Mouse (Mus musculus): ENCODE measurements around the gene Rps6ka3. TPM values are rescaled to one million over a fixed set of nuclear protein-coding genes. Genes with fewer than 3 reads are reported as not detected.

Rps6ka3 gene
- not detected in 2 replicates for polyA plus RNA-seq (2012; ENCODE audit: insufficient read depth, insufficient read length, low replicate concordance, missing spikeins)

GRCm38 (mm10) chrX:159210007-159210406 lies at the start of gene Rps6ka3:
Gene Rps6ka3, plus strand, starts transcription at chrX:159210307.
- no peak within 1 kb of the TSS for H3K4me3 ChIP-seq (ENCODE audit: insufficient read depth, low read depth, low read length)
- TF ChIP-seq POLR2A (IDR thresholded peaks at IDR 0.05; ENCODE audit: insufficient read depth, low read depth, low read length) = no peak
- no peak for TF ChIP-seq CTCF (IDR thresholded peaks at IDR 0.05; ENCODE audit: insufficient read depth, low read depth, low read length)
- no peaks in the 10 kb centered on the region for H3K4me1 ChIP-seq (ENCODE audit: control insufficient read depth, insufficient read depth, low read length)
- H3K27ac ChIP-seq (ENCODE audit: insufficient read depth, low read depth, low read length) = no peak within 1 kb of the TSS
- 94% methylated on average over 4 of the region's 4 CpGs for WGBS

GRCm38 (mm10) chrX:159169200-159169599 lies 40.9 kb upstream of the Rps6ka3 start:
- 93% methylated on average over 2 of the region's 2 CpGs for WGBS
- Histone ChIP-seq H3K4me1 (ENCODE audit: control insufficient read depth, insufficient read depth, low read length) (no peaks in the 10 kb centered on the region), H3K27ac (ENCODE audit: insufficient read depth, low read depth, low read length) (no peak overlapping the region), H3K4me3 (ENCODE audit: insufficient read depth, low read depth, low read length) (no peak overlapping the region)
- TF ChIP-seq POLR2A (IDR thresholded peaks at IDR 0.05; ENCODE audit: insufficient read depth, low read depth, low read length) (no peak), CTCF (IDR thresholded peaks at IDR 0.05; ENCODE audit: insufficient read depth, low read depth, low read length) (no peak)

- Histone ChIP-seq H3K4me1 (ENCODE audit: control insufficient read depth, insufficient read depth, low read length) (no peaks in the 10 kb centered on the region), H3K27ac (ENCODE audit: insufficient read depth, low read depth, low read length) (no peak overlapping the region), H3K4me3 (ENCODE audit: insufficient read depth, low read depth, low read length) (no peak overlapping the region)
- WGBS = 28% methylated on average over 2 of the region's 2 CpGs
- TF ChIP-seq CTCF (IDR thresholded peaks at IDR 0.05; ENCODE audit: insufficient read depth, low read depth, low read length) = no peak
- no peak for TF ChIP-seq POLR2A (IDR thresholded peaks at IDR 0.05; ENCODE audit: insufficient read depth, low read depth, low read length)
These were observed 38.5 kb upstream of the Rps6ka3 start for GRCm38 (mm10) chrX:159171579-159171978.

GRCm38 (mm10) chrX:159191581-159191980 lies 18.5 kb upstream of the Rps6ka3 start:
- Histone ChIP-seq H3K4me3 (ENCODE audit: insufficient read depth, low read depth, low read length) (no peak overlapping the region), H3K4me1 (ENCODE audit: control insufficient read depth, insufficient read depth, low read length) (no peaks in the 10 kb centered on the region), H3K27ac (ENCODE audit: insufficient read depth, low read depth, low read length) (no peak overlapping the region)
- 87% methylated on average over 4 of the region's 4 CpGs for WGBS
- TF ChIP-seq POLR2A (IDR thresholded peaks at IDR 0.05; ENCODE audit: insufficient read depth, low read depth, low read length) (no peak), CTCF (IDR thresholded peaks at IDR 0.05; ENCODE audit: insufficient read depth, low read depth, low read length) (no peak)

GRCm38 (mm10) chrX:159199495-159199894 lies 10.6 kb upstream of the Rps6ka3 start:
- Histone ChIP-seq H3K4me3 (ENCODE audit: insufficient read depth, low read depth, low read length) (no peak overlapping the region), H3K27ac (ENCODE audit: insufficient read depth, low read depth, low read length) (no peak overlapping the region), H3K4me1 (ENCODE audit: control insufficient read depth, insufficient read depth, low read length) (no peaks in the 10 kb centered on the region)
- no peak for TF ChIP-seq POLR2A (IDR thresholded peaks at IDR 0.05; ENCODE audit: insufficient read depth, low read depth, low read length)
- no peak for TF ChIP-seq CTCF (IDR thresholded peaks at IDR 0.05; ENCODE audit: insufficient read depth, low read depth, low read length)

GRCm38 (mm10) chrX:159200101-159200500 lies 10.0 kb upstream of the Rps6ka3 start:
- Histone ChIP-seq H3K4me3 (ENCODE audit: insufficient read depth, low read depth, low read length) (no peak overlapping the region), H3K4me1 (ENCODE audit: control insufficient read depth, insufficient read depth, low read length) (no peaks in the 10 kb centered on the region), H3K27ac (ENCODE audit: insufficient read depth, low read depth, low read length) (no peak overlapping the region)
- TF ChIP-seq POLR2A (IDR thresholded peaks at IDR 0.05; ENCODE audit: insufficient read depth, low read depth, low read length) (no peak), CTCF (IDR thresholded peaks at IDR 0.05; ENCODE audit: insufficient read depth, low read depth, low read length) (no peak)
- WGBS = 79% methylated on average over 5 of the region's 5 CpGs

- no peaks in the 10 kb centered on the region for H3K4me1 ChIP-seq (ENCODE audit: control insufficient read depth, insufficient read depth, low read length)
- no peak overlapping the region for H3K4me3 ChIP-seq (ENCODE audit: insufficient read depth, low read depth, low read length)
- WGBS = 76% methylated on average over 5 of the region's 5 CpGs
- no peak for TF ChIP-seq POLR2A (IDR thresholded peaks at IDR 0.05; ENCODE audit: insufficient read depth, low read depth, low read length)
- no peak for TF ChIP-seq CTCF (IDR thresholded peaks at IDR 0.05; ENCODE audit: insufficient read depth, low read depth, low read length)
- H3K27ac ChIP-seq (ENCODE audit: insufficient read depth, low read depth, low read length) = no peak overlapping the region
These were observed 931 bp downstream of the Rps6ka3 start for GRCm38 (mm10) chrX:159210892-159211583.

GRCm38 (mm10) chrX:159215253-159215652 lies 5.1 kb downstream of the Rps6ka3 start:
- TF ChIP-seq CTCF (IDR thresholded peaks at IDR 0.05; ENCODE audit: insufficient read depth, low read depth, low read length) = no peak
- no peak for TF ChIP-seq POLR2A (IDR thresholded peaks at IDR 0.05; ENCODE audit: insufficient read depth, low read depth, low read length)
- no peak overlapping the region for H3K27ac ChIP-seq (ENCODE audit: insufficient read depth, low read depth, low read length)
- WGBS = 53% methylated on average over 3 of the region's 3 CpGs
- H3K4me3 ChIP-seq (ENCODE audit: insufficient read depth, low read depth, low read length) = no peak overlapping the region
- H3K4me1 ChIP-seq (ENCODE audit: control insufficient read depth, insufficient read depth, low read length) = no peaks in the 10 kb centered on the region

GRCm38 (mm10) chrX:159222474-159222873 lies 12.4 kb downstream of the Rps6ka3 start:
- WGBS = 71% methylated on average over 3 of the region's 3 CpGs
- no peak for TF ChIP-seq CTCF (IDR thresholded peaks at IDR 0.05; ENCODE audit: insufficient read depth, low read depth, low read length)

More at GRCm38 (mm10) chrX:159222474-159222873, 12.4 kb downstream of the Rps6ka3 start:
- Histone ChIP-seq H3K4me3 (ENCODE audit: insufficient read depth, low read depth, low read length) (no peak overlapping the region), H3K4me1 (ENCODE audit: control insufficient read depth, insufficient read depth, low read length) (no peaks in the 10 kb centered on the region), H3K27ac (ENCODE audit: insufficient read depth, low read depth, low read length) (no peak overlapping the region)
